ENCODE assay signal across 8 mouse cellular contexts in the genomic region with DNA sequence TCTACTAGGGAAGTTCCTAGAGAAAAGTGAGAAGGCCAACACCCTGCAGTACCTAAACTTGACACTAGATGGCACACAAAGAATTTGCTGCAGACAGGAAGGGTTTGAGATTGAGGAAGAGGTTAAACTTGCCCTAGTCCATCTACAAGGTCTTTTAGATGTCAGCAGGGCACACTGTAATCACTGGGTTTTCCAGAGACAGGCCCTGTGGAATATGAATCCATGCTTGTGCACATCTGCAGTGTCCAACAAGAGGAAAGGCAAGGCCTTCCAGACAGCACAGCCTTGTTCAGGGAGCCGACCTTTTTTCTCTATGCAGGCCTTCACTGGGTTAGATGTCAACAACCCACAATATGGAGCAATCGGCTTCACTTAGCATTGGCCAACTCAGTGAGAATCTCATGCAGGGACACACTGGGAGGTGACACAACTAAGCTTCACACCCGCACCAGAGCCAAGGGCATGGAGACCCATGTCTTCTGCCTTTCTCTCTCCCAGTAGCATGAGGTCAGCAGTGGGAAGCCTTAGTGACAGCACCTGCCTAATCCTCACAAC. TPM values are rescaled to one million over a fixed set of nuclear protein-coding genes. Genes with fewer than 3 reads are reported as not detected.
A peak's percentile ranks its signal among the peaks of the same experiment; 100 is the strongest.
DNase-seq lines count a peak whose midpoint lies in the region; ATAC-seq lines count a peak whose summit lies in the region.

No protein-coding gene starts in this region.

- peak; percentile 61 for DNase-seq in kidney, adult 11 months
- peak; percentile 72 for DNase-seq in adrenal gland, adult 2 months
- DNase-seq in embryo, embryonic 11 days: peak; percentile 68
- peak; percentile 27 to 76 for DNase-seq in left cerebral cortex, adult 9 months (ENCODE audit: low spot score in 2 of 2)
- peak; percentile 60 to 65 for DNase-seq in spleen, postnatal 36 days (ENCODE audit: low spot score in 2 of 2)

- no peak overlapping the region for H3K9ac ChIP-seq in kidney, embryonic 14.5 days (ENCODE audit: low read depth, low read length)
- no peak overlapping the region for H3K9ac ChIP-seq in heart, embryonic 15.5 days

- H3K36me3 ChIP-seq in kidney, embryonic 14.5 days (ENCODE audit: control insufficient read depth, insufficient read depth, low read length): peaks cover 42% of the 10 kb centered on the region
- peaks cover 20% of the 10 kb centered on the region for H3K36me3 ChIP-seq in heart, embryonic 15.5 days

- no peak overlapping the region for H3K27ac ChIP-seq in kidney, embryonic 14.5 days (ENCODE audit: low read depth, low read length)
- H3K27ac ChIP-seq in heart, embryonic 15.5 days: peak overlapping the region; percentile 52

- WGBS in kidney, embryonic 14.5 days: 86% methylated on average over 3 of the region's 3 CpGs
- WGBS in heart, embryonic 15.5 days: 67% methylated on average over 3 of the region's 3 CpGs

- H3K4me2 ChIP-seq in kidney, embryonic 14.5 days (replicated peaks; ENCODE audit: low read depth, low read length): no peak overlapping the region
- no peak overlapping the region for H3K4me2 ChIP-seq in heart, embryonic 15.5 days

- no peak overlapping the region for H3K4me3 ChIP-seq in kidney, embryonic 14.5 days (ENCODE audit: low read length)
- H3K4me3 ChIP-seq in heart, embryonic 15.5 days: no peak overlapping the region

- no peaks in the 10 kb centered on the region for H3K27me3 ChIP-seq in kidney, embryonic 14.5 days (ENCODE audit: control insufficient read depth, insufficient read depth, low read length)
- H3K27me3 ChIP-seq in heart, embryonic 15.5 days: no peaks in the 10 kb centered on the region

- H3K9me3 ChIP-seq in kidney, embryonic 14.5 days (ENCODE audit: control insufficient read depth, low read length): no peaks in the 10 kb centered on the region
- H3K9me3 ChIP-seq in heart, embryonic 15.5 days (replicated peaks): no peaks in the 10 kb centered on the region

- H3K4me1 ChIP-seq in kidney, embryonic 14.5 days (ENCODE audit: control insufficient read depth, insufficient read depth, low read length): no peaks in the 10 kb centered on the region
- H3K4me1 ChIP-seq in heart, embryonic 15.5 days (replicated peaks): peaks cover 10% of the 10 kb centered on the region

- no peak for ATAC-seq in kidney, embryonic 14.5 days (ENCODE audit: low FRiP score, low TSS enrichment)
- ATAC-seq in heart, embryonic 15.5 days (replicated peaks; ENCODE audit: insufficient number of reproducible peaks, insufficient read depth, low FRiP score, low read depth): no peak
- peak; percentile 67 for ATAC-seq in megakaryocyte progenitor cell, adult 5-6 weeks (replicated peaks; ENCODE audit: poor library complexity)

RNA-seq across cellular contexts. Expression of a gene that starts 16.0 kb away (rescaled TPM):
- 262 and 292 TPM in 2 replicates for polyA plus RNA-seq in kidney, embryonic 14.5 days (2014; fragmentation: Nextera tagmentation; extraction: Ambion mirVana)
- total RNA-seq in adrenal gland, adult 2 months (2021): 100 to 1,000 TPM; 171 to 206 TPM
- 1,002 and 1,582 TPM in 2 replicates for polyA plus RNA-seq in adrenal gland, adult 2 months (2012; rRNA removed)
- 183 TPM in 2 replicates for polyA plus RNA-seq in heart, embryonic 15.5 days (2015; fragmentation: Nextera tagmentation; extraction: Ambion mirVana)
- 118 and 141 TPM in 2 replicates for total RNA-seq in megakaryocyte progenitor cell, adult 5-6 weeks (2015)
- 182 and 238 TPM in 2 replicates for total RNA-seq in megakaryocyte progenitor cell, adult 5-6 weeks (2017)

RNA-seq across cellular contexts. Expression of a gene that starts 41.2 kb away (rescaled TPM):
- 28.7 and 33.0 TPM in 2 replicates for polyA plus RNA-seq in kidney, embryonic 14.5 days (2014; fragmentation: Nextera tagmentation; extraction: Ambion mirVana)
- total RNA-seq in adrenal gland, adult 2 months (2021): 10 to 100 TPM in 1 of 2 experiments, 1 to 10 TPM in 1; 9.2 to 12.1 TPM
- 3.0 and 5.0 TPM in 2 replicates for polyA plus RNA-seq in adrenal gland, adult 2 months (2012; rRNA removed)
- polyA plus RNA-seq in heart, embryonic 15.5 days (2015; fragmentation: Nextera tagmentation; extraction: Ambion mirVana): 11.6 and 12.0 TPM in 2 replicates
- total RNA-seq in megakaryocyte progenitor cell, adult 5-6 weeks (2015): 35.8 and 40.0 TPM in 2 replicates
- total RNA-seq in megakaryocyte progenitor cell, adult 5-6 weeks (2017): 51.6 and 52.3 TPM in 2 replicates
